Mouse (Mus musculus): ENCODE measurements around the gene H2afv. TPM values are rescaled to one million over a fixed set of nuclear protein-coding genes. Genes with fewer than 3 reads are reported as not detected.

H2afv gene
- polyA plus RNA-seq, 1 experiment = 37.2 TPM

DNA sequence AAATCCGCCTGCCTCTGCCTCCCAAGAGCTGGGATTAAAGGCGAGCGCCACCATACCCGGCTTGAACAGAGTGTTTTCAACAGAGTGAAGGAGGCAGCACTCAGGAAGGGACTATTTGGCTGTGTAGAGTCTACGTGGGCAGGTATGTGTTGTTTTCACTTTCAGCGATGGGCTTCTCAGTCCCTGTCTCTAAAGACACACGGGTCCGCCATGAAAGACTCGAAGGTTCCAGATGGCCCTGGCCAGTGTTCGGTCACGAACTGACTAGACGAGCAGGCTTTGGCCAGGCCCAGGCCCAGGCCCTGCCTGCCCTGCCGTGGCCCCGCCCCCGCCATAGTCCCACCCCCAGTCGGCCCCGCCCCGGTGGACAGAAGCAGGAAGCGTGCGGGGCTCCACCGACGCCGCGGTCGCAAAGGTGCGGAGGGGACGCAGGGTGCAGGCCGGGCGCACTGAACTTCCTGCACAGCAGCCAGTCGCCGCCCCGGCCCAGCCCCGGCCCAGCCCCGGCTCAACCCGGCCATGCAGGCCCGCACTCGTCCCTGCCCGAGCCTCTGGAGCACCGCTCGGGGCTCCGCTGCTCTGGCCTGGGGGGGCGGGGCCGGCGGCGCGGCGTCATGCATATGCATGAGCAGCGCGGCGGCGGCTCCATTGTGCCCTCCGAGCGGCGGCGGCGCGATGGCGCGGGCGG, 55.4 kb downstream of the H2afv start, which contains the start of gene Zmiz2:
Zmiz2 (plus strand) TSS at position 349 of the 688 bp plus-strand sequence.
- TF ChIP-seq GATA1 (IDR thresholded peaks at IDR 0.05; ENCODE audit: low read length) = no peak

DNA sequence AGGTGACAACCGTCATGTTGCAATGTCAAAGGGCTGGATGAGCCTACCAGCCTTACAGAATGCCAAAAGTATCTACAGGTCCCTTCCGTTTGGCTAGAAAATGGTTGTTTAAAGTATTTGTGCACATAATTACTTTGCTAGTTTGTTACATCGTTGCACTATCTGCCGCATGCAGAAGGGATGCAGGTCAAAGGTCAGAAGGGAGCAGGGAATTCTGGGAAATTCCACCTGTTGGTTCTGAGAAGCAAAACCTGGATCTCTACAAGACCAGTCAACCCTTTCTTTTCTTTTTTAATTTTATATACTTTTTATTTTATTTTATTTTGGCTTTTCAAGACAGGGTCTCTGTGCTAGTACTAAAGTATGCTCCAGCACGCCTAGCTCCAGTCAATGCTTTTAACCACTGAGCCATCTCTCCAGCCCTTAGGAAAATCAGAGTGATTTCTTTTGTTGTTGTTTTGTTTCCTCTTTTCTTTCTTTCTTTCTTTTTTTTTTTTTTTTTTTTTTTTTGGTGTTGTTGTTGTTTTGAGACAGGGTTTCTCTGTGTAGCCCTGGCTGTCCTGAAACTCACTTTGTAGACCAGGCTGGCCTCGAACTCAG, 56.0 kb downstream of the H2afv start:
- TF ChIP-seq GATA1 (IDR thresholded peaks at IDR 0.05; ENCODE audit: low read length) = no peak

DNA sequence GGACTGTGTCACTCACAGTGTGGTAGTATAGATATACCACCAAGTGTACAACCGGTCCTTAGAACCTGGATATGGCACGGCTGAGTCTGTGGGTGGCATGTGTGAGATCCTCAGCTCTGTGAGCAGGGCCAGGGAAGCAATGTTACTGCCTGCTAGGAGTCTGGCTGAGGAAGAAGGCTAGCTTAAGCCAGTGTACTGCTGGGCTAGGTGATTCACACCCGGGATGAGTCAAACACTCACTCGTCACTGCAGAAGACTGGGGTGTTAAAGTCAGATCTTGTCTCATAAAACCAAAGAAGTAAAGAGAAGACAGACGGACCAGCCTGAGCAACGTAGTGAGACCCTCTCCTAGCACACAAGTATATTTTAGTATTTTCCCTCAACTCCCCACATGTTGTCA, 63.3 kb downstream of the H2afv start:
- no peak for TF ChIP-seq GATA1 (IDR thresholded peaks at IDR 0.05; ENCODE audit: low read length)

Other genes with a start within 250 kb of the H2afv start
- gene A730071L15Rik, start 244.4 kb downstream of the H2afv start, polyA plus RNA-seq (2012) = not detected in 2 replicates
- 33.9 and 36.9 TPM in 2 replicates for gene Nudcd3, start 244.0 kb downstream of the H2afv start, polyA plus RNA-seq (2012)
- not detected in 2 replicates for gene Npc1l1, start 214.3 kb downstream of the H2afv start, polyA plus RNA-seq (2012)
- gene Ddx56, start 176.7 kb downstream of the H2afv start, polyA plus RNA-seq (2012) = 28.1 and 39.3 TPM in 2 replicates
- 45.7 and 52.3 TPM in 2 replicates for gene Tmed4, start 169.6 kb downstream of the H2afv start, polyA plus RNA-seq (2012)
- gene Ogdh, start 152.8 kb downstream of the H2afv start, polyA plus RNA-seq (2012) = 28.2 and 64.0 TPM in 2 replicates
- 217 and 244 TPM in 2 replicates for gene Zmiz2, start 55.4 kb downstream of the H2afv start, polyA plus RNA-seq (2012)
- gene Ppia, start 29.0 kb downstream of the H2afv start, polyA plus RNA-seq (2012) = 82.5 and 137 TPM in 2 replicates
- gene Purb, start 31.5 kb upstream of the H2afv start, polyA plus RNA-seq (2012) = 10.7 and 13.5 TPM in 2 replicates
- 27.9 and 34.5 TPM in 2 replicates for gene Myo1g, start 76.5 kb upstream of the H2afv start, polyA plus RNA-seq (2012)
- 39.4 and 44.2 TPM in 2 replicates for gene Ccm2, start 102.4 kb upstream of the H2afv start, polyA plus RNA-seq (2012)
- gene Nacad, start 161.6 kb upstream of the H2afv start, polyA plus RNA-seq (2012) = 0.26 and 0.27 TPM in 2 replicates
- gene Tbrg4, start 181.6 kb upstream of the H2afv start, polyA plus RNA-seq (2012) = 224 and 239 TPM in 2 replicates
- gene Wap, start 194.2 kb upstream of the H2afv start, polyA plus RNA-seq (2012) = not detected in 2 replicates
- not detected in 2 replicates for gene Ramp3, start 214.1 kb upstream of the H2afv start, polyA plus RNA-seq (2012)